Mouse (Mus musculus) heart, adult 8-10 months (tissue): Measurements from ENCODE around the gene Iqsec3. TPM values are rescaled to one million over a fixed set of nuclear protein-coding genes. Genes with fewer than 3 reads are reported as not detected.

Experiments used
- DNase-seq: peaks from one replicate; pipeline ENCODE4 v3.0.0; 2022; ENCODE audit warnings: low spot score
- total RNA-seq, 4 experiments: library from RNA; stranded (reverse); gene quantifications; 2 replicates each; pipeline ENCODE4 v1.2.4; 2022

Gene Iqsec3
- total RNA-seq, 4 experiments from 2014 or later, result 0.44 to 0.75 (median 0.62) TPM

DNA sequence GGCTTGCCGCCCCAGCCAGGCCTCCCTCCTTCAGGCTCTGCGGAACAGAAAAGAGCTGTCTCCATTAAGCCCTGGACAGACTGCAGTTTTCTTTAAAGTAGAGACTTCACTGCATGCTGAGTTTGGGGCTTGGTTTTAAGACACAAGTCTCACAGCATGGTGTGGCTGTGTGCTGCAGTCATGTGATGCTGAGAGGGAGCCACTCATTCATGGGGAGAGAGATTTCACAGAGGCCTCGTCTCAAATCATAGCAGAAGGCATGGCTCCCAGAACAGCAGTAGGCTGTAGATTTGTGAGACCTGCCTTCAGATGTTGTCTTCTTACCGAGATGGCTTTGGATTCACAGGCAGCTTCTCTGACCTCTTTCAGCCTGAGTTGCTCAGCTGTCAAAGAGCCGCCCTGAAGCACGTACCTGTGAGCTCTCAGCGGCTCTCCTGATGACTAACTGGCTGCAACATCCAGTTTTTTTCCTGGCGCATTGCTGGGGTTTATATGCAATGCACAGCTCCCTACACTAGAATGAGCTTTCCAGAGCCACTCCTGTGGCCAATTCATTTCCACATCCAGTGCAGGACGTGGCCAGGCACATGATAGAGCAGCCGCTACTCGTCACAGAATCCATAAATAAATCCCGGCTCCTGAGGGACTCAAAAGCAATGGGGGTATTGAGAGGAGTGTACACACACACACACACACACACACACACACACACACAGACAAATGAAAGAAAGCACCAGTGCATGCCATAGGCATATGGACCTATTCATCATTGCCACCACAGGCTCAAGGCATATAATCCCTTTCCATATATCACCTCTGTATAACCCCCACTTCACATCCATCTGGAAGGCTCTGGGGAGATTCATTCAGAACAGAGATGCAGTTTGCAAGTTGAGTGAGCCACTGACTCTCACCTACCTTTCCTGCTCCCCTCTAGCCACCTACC, 18.7 kb downstream of the Iqsec3 start:
- no peak for DNase-seq

DNA sequence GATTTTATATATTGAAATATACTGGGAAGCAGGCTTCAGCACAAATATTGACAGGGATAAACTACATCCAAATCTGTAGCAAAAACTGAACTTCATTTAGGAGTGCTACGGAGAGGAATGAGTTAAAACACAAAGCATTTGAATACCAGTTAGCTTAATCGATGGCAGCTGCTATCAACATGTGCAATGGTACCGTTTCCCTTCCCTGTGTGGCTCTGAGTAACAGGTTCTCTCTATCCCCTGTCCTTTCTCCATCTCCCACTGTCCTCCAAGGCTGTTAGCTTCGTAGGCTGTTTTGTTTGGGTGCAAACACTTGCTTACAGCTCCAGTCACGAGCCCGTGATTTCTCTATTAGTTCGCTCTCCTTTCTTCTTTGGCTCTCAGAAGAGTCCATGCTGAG, 19.7 kb downstream of the Iqsec3 start:
- no peak for DNase-seq

DNA sequence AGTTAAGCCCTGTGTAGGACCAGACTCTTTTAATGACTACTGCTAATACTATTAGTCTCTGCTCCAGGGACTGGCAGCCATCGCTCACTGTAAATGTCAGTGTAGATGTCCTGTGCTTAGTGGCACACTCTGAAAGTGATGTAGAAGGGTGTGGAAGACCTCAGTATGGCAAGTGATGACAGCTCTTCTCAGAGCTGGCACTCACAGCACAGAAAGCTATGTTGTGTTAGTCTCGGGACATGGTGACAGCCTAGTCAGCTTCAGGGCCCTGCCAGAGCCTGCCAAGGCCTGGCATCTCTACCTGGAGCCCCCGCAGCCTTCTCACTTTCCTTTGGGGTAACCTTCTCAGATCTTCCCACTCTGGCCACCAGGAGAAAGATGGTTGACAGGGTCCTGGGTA, 21.8 kb downstream of the Iqsec3 start:
- DNase-seq, result peak; percentile 4

DNA sequence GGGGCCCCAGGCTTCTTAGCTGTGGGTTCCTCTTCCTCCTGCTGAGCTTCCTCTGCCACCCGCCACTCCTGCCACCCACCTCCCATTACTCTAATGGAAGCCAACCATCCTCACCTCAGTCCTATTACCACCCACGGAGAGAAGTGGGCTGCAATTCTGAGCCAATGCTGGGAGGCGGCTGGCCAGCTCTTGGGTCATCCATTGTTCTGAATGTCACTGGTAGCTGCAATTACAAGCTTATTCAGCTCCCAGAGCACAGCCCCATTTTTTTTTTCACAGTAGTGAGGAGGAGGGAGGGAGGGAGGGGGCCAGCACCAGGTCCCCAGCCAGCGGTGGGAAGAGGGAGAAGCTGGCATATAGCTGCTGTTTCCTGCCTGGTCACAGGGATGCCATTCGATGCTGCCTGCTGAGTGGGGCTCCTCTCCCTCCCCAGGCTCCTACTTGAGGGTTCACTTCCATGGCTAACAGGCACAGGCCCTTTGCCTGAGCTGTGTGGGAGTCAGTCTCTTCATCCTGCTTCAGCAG, 32.7 kb downstream of the Iqsec3 start:
- no peak for DNase-seq

DNA sequence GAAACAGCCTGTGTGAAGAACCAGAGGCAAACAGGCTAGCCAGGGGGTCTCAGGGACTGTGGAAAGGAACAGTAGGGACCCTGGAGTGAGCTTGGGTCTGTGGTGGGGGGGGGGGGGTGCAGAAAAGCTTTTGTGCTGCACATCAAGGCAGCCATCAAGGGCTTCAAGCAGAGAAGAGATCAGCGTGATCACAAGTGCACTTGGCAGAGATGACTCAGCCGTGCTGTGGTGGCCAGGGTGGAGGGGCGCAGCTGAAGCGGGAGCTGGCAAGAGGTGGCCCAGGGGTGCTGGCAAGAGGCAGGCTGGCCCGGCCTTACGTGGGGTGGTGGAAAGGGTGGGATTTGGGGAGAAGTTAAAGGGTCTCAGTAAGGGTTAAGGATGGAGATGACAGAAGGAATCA, 48.6 kb downstream of the Iqsec3 start:
- DNase-seq, result no peak

DNA sequence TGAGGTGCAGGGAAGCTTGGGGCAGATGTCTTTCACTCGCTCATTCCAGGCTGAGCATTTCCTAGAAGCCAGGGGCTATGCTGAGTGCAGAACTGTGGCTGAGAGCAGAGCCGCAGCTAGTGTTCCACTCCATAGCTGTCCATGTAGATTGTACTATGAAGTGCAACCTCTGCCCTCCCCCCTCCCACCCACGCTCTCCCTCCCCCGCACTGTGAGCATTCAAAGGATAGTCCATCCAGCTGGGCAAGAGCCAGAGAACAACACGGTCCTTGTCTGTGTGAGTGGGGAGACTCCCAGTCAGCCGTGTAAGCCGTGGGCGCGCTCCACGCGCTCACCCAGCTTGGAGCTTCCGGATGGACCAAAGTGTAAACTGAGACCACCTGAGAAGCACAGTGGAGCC, 49.1 kb downstream of the Iqsec3 start:
- no peak for DNase-seq

DNA sequence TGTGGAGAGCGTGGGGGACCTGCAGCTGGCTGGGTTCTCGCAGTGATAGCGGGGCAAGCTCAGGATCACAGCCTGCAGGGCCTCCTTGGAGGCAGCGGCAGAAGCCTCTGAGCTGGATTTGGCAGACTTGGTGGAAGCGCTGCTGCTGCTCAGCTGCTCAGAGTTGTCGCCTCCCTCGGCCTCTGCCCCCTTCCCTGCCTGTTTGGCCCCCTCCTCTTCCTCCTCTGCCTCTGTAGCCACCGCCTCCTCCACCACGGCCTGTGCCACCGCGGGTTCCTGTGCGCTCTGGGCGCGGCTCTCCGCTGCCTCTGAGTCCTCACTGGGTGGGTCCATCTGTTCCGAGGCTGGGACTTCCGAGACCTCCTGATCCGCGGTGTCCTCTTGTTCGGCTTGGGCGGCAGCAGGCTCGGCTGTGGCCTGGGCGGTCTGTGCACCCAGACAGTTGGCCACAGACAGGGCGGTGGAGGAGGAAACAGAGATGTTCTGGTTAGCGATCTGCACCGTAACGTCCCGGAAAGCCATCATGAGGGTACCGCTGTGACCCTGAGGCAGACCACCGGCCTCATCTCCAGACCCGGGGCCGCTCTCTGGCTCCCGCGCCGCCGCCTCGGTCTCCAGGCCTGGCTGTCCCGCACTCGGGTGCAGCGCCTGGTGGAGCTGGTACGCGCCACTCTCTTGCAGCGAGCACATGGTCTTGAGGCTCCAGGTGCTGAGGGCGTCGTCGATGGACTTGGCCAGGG, 60.8 kb downstream of the Iqsec3 start:
- DNase-seq, result peak; percentile 3

DNA sequence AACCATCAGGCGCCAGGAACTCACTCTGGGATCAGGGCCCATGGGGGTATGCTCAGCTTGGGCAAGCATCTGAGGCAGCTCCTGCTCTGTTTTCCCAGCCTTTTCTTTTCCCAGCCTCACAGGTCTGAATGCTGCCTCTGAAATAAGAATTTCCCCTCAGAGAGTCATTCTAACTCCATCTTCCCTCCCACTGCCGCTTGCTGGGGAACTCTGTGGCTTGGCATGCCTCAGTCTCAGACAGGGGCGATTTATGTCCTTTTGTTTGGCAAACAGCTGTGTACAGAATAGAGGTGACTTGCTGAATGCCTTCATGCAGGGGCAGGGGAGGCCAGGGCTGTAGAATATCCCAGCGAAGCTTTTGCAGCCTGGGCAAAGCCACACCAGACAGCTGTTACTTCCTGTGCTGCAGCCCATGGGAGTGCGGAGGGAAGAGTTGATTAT, 65.9 kb downstream of the Iqsec3 start:
- no peak for DNase-seq

DNA sequence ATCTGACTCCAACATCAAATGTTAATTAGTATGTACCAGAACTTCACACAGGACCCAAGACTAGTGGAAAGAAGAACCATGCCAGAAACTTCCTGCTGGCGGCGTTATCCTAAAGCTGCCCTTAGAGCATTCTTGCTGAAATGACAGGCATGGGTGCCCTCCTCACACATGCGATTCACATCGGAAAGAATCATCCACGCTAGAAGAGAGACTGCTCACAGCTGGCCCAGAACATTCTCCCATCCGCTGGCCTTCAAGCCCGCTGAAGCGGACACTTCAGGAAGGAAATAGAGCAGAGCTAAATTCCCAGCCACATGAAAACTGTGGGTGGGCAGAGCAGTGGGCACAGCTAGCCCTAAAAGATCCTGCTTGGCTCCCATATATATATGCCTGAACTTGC, 68.2 kb downstream of the Iqsec3 start:
- no peak for DNase-seq

DNA sequence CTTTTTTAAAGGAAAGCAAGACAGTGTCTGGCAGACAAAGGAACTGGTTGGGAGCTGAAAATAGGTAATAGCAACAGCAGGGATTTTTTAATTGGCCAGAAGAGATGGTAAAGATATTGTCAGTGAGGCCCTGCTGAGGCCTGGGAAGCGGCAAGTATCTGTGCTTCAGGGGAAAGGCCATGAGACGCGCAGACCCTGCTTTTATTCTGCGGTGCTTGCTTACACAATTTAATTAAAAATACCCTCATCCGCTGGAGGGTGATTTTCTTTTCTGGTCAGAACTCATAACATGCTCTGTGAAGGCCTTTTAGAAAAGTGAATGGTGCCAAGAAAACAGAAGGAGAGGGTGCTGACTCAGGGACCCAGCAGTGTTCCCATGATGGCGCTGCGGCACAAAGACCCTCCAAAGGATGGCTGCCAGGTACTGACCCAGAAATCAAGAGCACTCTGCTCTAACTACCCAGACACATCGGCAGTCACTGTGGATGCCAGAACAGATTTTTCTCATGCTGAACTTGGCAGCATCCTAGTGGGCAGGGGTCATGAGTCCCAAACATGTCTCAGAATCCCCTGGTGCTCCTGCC, 70.7 kb downstream of the Iqsec3 start:
- no peak for DNase-seq

DNA sequence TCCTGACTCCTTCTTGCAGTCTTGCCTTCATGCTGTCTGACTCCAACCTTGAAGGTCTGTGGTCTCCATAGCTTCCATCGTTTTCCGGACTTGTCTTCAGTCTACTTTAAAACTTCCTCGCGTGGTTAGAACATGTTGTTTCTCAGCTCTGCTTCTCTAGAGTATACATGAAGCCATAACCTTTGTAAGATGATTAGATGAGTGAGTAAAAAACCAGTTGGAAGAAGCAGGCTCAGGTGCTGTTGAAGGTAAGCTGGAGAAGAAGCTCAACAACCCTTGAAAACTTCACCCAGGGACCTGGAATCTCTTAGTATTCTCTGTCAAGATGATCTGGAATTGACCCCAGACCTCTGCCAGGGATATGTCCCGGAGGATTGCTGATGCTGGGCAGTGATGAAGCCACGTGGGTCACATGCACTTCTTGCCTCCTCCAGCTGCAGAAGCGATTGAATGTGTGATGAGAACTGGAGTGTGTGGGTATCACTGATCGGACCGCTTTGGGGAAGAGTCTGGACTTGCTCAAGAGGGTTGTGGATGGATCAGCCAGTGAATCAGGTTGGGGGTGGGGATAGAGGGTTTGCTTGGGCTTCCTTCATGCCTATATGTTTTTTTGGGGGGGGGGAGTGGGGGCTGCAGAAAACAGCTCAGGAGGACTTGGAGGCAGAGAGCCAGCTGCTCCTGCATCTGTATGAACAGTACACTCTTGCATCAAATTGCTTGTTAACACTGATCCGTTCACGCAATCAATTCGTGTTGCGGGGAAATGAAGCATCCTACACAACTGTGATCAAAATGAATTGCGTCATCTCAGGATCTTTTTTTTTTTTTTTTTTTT, 71.4 kb downstream of the Iqsec3 start:
- DNase-seq, result no peak

DNA sequence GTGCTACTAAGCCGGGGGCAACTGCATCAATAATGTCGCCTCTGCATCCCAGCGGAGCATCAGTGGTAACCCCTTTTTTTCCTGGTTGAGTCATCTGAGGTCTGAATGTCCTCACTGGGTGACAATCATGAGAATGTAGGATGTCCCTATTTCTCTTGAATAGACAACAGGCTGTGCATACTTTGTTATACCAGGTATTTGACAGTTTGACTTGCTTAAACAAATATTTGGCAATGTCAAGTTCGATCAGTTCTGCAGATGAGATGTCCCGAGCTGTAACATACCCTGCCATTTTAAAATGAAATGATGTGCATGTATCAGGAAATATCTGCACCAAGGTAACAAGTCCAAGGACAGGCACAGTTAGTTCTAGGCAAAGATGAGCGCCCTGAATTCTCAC, 72.3 kb downstream of the Iqsec3 start:
- no peak for DNase-seq

DNA sequence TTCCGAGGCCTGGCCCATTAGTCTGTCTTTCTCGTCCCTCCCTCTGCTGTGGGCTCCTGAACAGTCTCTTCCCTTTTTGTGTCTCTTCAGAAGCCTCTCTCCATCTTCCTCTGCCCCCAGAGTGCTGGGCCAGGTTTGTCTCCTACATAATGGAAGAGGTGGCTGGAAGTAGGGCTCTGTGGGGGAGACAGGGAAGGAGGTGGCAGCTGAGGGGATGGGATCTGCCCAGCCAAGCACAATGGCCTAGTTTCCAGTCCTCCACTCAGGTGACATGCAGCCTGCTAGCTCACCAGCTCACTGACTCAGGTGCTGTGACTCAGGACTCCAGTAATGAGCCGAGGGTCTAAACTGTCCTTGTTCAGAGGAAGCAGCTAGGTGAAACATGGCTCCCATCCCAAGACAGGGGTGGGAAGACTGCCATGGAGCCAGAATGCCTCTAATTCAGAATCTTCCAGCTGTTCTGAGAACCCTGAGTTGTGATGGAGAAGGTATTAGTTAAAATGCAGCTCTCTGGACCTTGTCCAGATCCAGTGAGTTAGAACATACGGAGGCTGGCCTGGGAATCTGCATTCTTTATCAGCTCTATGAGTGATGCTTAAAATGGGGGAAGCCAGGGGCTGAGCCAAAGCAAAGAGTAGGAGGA, 80.7 kb downstream of the Iqsec3 start:
- DNase-seq, result no peak

DNA sequence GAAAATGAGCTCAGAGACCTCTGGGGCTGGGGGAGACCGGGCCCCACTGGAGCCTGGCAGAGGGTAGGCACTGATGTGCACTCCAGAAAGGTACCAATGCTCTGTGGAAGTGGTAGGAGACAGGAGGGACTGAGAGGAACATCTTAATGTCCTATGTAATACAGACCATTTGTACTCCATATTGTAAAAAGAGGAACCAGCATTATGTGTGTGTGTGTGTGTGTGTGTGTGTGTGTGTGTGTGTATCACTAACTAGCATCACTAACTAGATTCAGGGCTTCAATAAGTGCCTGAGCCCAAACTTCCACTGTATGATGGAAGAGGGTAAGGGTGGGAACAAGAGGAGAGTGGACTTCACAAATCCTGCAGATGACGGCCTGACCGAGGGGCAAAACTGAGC, 88.1 kb downstream of the Iqsec3 start:
- DNase-seq, result no peak

DNA sequence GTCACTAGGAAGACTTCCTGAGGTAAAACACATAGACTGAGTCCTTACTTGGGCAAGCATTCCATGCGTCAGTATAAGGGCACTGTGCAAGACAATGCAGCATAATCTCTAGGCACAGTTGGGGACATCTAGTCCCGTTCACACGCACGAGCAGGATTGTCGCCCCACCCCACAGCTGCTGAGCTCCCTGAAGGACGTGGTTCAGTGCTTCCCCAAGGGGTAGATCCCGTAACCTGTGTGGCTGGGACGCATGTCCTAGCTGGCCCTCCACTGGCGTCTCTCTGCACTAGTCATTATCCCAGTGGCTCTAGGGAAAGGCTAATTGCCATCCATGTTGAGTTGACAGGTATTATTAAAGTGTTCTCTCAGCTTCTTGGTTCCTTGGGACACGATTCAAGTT, 91.4 kb downstream of the Iqsec3 start:
- peak; percentile 19 for DNase-seq

DNA sequence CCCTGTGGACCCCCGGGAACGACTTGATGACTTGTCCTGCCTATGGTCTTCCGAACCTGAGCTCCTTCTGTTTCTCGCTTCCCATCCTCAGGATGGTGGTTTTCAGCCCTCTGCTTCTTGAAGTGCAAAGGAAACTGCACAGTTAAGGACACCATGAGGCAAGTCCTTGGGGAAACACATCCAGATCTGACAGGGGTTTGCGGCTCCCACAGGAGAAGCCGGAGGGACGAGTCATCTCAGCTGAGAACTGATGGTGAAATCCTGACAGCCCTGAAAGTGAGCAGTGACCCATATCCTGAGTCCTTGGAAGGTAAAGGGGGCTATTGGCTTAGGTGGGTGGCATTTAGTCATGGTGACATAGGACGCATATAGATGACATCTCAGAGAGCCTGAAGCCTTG, 92.9 kb downstream of the Iqsec3 start:
- no peak for DNase-seq

DNA sequence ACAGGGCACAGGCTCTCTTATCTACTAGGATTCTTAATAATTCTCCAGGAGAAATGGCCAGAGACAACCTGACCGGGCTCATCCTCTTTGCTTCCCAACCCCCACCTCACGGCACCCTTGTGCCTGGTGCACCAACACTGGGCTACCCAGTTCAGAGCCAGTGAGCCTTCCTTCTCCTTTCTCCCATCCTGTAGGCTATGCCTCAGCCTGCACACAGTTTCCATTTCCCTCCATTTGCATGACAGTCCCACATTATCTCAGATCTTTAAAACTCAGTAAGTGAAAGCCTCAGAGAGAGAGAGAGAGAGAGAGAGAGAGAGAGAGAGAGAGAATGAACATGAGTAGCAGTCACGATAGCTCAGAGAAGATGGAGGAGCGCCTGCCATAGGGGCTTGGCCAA, 95.2 kb downstream of the Iqsec3 start:
- DNase-seq, result no peak

DNA sequence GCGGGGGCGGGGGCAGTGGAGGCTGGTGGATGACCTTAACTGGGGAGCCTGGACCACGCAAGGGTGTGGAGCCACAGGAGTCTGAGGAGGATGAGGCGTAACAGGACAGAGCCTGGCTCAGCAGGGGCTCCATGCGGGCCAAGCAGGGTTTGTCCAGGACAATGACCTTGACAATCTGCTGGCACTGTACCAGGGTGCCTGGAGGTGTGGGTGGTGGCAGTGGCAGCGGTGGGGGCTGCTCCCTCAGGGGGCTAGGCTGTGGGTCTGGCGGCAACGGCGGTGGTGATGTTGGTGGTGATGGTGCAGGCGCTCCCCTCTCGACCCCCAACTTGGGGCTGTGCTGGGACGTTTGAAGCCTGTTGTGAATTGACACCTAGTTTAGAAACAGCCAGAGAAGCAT, 97.3 kb downstream of the Iqsec3 start:
- no peak for DNase-seq

DNA sequence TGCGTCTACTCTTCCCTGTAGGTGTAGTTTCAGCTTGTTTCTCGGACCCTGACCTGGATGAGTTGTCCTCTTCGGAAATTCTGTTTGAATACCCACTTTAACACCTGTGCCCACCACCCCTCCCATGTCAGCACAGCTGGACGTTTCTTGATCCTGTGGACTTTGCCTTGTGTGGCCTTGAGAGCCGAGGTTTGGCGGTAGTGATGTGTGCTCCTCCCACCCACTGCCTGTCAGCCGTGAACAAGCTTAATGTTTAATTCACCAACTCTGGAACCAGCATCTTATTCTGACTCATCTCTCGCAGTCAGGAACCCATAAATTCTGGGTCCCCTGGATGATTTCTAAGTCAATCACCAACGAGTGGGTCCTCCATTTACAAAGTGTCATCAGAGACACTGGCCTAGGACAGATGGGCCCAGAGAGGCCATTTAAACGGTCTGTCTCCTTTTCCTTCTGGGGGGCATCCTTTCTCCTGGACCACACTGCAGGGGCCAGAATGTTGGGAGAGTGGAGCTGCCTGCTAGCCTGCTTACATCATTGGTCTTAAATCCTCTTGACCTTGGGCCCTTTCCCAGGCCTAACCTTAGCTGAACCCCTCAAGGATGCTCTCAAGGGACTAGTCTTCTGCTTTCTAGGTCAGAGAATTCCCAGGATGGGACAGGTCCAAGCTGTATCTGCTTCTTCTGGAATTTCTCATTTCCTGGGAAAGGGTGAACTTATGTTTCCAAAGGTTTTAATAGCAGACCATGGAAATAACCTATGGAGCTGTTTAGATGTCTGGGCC, 102.1 kb downstream of the Iqsec3 start:
- DNase-seq, result peak; percentile 40

DNA sequence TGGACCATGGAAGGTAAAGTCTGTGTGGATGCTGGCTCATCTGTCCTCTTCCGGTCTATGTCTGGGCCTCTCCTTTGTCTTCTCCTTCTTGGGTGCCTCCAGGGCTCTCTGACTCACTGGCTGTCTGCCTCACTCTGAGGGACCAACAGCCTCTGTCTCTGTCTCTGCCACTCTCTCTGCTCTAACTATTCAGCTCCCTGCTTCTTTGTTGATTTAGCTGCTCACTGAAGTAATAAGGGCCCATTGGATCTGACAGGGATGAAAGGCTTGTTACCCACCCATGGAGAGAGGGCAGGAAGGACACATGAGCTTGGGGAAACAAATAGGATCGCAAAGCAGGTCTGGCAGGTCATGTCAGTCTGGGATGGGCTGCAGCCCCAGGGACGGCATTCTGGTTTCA, 106.4 kb downstream of the Iqsec3 start:
- DNase-seq, result no peak
